Mouse (Mus musculus) Muller cell, postnatal 12 days (primary cell): Measurements from ENCODE around the gene Gmppb.
"Not testable (repeated sequence)": the region's sequence is repeated elsewhere in the genome, so short reads cannot be mapped to it uniquely, and the experiment has no call there.

Experiments
- DNase-seq: peaks from one replicate; pipeline ENCODE4 v3.0.0-alpha.2; 2015; ENCODE audit errors: inconsistent ontology term

Gene Gmppb

DNA sequence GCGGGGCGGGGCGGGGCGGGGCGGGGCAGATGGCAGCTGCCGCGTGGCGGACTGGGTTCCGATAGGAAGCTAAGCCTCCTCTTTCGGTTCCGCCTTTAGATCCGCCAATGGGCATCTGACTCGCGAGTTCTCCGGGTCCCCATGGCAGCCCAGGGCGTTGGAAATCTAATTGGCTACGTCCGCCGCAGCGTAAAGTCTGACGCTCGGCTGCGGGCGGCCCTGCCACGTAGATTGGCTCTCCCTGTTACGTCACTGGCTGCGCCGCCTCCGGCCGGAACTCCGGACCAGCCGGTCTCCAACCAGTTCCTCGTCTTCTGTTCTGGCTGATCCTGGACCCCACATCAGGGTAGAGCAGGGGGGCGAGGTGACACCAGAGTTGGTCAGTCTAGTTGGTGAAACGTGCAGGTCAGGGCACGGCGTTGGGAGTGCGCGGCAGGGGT lies at the start of gene Gmppb:
TSS of gene Gmppb (plus strand) at position 227 of the 440 bp plus-strand sequence.
- DNase-seq: peak; percentile 99

DNA sequence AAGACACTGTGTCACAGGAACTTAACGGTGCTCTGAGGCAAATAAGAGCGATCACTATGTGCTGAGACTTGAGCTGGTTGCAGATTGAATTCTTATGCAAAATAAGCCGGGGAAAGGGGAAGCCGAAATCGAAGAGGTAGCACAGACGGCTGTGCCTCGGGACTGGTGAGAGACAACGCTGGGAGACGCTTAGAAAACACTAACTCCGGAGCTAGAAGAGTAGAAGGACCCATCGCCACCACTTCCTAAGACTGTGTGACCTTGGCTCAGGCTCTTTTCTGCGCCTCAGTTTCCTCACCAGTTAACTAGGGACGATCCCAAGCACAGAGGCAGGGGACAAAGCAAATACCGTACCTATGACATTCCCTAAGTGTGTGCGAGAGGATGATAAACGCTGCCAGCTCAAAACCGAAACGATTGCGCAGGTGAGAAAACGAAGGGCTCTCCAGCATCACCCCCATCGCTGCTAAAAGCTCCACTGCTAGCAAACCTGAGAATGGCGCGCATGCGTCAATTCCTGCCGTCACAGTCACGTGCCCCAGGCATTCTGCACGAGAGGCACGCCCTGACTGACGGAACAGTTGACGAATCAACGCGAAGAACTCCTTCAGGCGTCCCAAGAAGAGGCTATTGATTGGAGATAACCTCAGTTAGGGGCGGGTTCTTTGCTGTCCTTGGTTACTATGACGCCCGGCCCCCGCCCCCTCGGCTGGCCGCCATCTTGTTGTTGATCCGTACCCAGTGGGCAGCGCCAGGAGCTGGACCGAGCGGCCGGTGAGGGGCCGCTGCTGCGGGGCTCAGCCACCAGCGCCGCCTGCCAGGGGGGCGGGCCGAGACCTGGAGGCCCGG lies 46.9 kb upstream of the Gmppb start, which contains the start of gene Ip6k1:
TSS of gene Ip6k1 (plus strand) at position 580 of the 849 bp plus-strand sequence.
- DNase-seq: peak; percentile 99

DNA sequence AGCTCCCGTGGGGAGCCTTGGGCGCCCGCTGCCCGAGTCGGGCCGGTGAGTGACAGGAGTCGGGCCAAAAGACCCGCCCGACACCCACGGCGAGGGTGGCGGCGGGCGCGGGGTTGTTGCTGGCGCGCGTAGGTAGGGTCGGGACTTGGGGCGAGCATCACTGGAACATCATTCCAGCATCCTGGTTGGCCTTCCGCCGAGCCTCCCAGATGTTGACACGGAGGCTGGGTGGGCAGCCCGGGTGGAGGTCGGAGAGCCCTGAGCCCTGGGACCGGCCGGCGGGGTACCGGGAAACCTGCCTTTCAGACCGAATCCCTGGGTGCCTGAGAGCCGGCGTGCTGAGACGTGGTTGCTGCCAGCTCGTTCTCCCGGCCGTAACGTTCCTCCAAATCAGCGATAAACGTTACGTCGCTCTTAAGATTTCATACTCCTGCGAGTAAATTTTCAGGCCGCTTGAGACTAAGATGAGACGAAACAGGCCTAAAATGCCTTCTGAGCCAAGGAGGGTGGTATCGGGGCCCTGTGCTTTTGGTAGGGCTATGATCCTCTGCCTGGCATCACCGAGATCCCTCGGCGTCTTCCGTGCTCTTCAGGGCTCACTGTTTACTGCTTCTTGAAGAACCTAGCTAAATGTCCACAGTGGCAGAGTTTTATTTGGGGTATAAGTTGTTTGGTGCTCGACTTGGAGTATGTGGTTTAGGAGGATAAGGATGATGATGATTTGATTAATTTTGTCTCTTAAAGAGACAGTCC lies 46.1 kb upstream of the Gmppb start:
- DNase-seq: no peak

DNA sequence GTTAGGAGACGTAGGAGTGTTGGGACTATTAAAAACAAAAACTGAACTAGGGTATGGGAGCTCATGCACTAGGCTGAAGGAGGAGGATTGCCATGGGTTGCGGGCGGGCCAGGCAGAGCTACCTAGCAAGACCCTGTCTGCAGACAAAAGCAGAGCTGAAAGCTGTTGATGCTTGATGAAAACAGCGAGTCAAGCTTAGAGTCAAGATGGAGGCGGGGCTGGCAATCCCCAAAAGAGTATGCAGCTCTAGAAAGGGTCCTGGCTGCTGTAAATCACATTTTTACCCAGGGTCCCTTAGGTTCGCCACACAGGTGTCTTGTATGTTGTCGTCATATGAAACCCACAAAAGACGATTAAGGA lies 45.5 kb upstream of the Gmppb start:
- DNase-seq: peak; percentile 8

DNA sequence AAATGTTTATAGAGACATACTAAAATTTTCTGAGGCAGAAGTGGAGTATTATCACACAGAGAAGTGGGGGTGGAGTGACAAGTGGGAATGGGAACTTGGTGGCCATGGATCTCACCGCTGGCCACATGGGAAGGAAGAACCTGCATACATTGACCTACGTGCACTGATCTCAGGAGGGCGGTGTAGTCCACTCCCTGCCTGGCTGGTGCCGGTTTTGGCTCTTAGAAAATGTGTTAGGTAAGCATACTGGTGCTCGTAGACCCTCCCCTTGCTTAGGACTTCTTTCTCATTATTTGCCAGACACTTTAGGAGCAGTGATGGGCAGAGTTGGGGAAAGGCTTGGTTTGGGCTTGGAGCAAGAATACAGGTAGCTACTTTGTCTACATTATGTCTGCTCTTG lies 41.0 kb upstream of the Gmppb start:
- DNase-seq: no peak

DNA sequence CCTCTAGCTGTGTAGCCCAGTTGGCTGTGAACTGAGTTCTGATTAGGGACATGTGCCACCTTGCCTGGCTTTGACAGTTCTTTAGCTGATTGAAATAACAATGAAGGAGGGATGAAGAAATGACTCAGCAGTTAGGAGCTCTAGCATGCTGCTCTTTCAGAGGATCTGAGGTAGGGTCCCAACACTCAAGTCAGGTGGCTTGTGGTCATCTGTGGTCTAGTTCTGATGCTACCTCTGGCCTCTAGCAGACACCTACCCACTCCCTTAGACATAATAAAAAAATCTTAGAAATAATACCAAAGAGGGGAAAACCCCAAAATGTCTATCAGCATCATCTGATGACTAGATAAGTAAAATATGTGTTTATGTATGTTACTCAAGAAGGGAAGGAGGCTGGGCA lies 38.7 kb upstream of the Gmppb start:
- DNase-seq: peak; percentile 11

DNA sequence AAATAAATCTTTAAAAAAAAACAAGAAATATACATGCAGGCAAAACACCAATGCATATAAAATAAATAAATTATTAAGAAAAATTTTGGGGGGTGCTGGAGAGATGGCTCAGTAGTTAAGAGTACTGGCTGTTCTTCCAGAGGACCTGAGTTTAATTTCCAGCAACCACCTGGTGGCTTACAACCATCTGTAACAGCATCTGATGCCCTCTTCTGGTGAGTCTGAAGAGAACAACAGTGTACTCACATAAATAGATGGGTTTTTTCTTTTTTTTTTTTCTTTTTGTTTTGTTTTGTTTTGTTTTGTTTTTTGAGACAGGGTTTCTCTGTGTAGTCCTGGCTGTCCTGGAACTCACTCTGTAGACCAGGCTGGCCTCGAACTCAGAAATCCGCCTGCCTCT lies 35.5 kb upstream of the Gmppb start:
- not testable (repeated sequence) for DNase-seq

DNA sequence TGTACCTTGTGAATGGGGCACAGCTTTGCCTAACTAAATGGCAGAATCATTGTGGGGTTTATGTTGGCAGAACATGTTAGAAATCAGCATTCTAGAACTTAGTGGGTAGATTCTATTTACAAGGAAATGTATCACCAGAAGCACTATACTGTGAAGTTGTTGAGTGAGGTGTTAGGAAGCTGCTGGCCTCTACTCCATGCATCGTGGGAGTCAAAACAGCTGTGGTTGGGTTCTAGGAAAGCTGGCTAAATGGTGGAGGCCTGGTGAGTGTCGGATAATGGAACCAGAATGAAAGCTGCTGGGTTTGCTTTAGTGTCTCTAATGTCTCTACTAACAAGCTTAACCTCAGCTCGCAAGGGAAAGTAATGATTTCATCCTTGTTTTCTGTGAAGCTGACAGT lies 31.9 kb upstream of the Gmppb start:
- no peak for DNase-seq

DNA sequence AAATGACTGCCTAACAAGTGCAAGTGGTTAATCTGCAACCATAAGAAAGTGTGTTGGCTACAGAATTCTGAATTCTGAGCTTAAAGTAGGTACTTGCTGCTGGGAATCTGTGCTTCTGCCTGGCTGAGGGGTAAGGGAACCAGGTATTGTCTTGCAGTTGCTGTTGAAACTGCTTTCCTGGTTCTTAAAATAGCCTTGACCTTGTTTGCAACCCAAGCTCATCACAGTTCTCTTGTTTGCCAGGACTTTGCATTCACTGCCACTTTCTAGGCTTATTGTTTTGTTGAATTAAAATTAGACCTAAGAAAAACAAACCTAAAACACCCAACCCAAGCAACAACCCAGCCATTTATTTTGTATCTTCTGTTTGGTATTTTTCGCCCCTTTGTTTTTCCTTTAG lies 28.3 kb upstream of the Gmppb start:
- no peak for DNase-seq

DNA sequence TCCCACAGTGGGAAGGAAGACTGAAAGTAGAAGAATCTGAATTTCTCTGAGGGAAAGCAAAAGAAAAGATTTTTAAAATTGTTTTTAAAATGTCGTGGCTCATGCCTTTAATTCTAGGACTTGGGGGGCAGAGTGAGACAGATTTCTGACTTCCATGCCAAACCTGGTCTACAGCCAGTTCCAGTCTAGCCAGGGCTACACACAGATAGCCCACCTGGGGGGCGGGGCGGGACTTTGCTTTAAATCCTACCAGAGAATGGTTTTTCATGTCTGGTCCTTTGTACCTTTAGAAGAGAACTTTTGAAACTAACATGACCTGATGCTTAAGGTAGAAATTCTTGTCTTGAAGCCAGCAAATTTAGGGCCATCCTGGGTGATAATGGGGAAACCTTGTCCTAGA lies 25.8 kb upstream of the Gmppb start:
- no peak for DNase-seq

DNA sequence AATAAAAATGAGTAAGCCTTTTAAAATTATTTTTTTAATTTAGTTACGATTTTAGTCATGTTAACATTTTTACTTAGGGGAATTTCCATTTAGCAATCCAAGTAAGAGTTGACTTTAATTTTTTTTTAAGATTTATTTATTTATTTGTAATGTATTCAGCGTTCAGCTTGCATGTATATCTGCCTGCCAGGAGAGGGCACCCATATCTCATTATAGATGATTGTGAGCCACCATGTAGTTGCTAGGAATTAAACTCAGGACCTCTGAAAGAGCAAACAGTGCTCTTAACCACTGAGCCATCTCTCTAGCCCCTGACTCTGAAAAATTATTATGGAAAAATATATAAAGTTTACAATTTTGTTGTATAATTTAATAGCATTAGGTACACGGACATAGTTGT lies 22.5 kb upstream of the Gmppb start:
- no peak for DNase-seq

DNA sequence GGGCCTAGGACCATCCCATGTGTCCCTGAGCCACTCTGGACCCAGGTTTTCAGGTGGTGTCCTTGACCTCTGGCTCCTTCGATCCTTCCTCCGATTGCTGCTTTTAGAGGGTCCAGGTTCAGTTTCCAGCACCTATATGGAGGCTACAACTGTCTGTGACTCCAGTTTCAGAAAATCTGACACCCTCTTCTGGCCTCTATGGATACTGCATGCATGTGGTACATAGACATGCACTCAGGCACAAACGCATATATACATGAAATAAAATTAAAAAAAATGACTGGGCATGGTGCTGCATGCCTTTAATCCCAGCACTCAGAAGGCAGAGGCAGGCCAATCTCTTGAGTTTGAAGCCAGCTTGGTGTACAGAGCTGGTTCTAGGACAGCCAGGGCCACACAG lies 21.2 kb upstream of the Gmppb start:
- DNase-seq: no peak

DNA sequence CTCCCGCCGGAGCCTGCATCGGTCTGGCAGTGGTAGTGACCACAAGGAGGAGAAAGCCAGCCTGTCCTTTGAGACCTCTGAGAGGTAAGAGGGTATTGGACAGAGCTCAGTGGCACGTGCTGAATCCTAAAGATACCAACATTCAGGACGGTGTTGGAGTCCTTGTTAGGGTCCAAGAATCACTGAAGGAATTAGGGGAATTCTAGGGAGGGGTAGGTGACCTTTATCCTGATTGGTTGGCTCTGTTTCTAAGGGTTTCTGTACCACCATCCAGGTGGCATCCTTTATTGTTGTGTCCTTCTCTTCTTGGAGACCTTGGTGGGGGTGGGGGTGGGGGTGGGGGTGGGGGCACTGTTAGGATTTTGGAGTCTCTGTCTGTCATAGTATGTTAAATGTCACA lies 16.9 kb upstream of the Gmppb start:
- DNase-seq: no peak

DNA sequence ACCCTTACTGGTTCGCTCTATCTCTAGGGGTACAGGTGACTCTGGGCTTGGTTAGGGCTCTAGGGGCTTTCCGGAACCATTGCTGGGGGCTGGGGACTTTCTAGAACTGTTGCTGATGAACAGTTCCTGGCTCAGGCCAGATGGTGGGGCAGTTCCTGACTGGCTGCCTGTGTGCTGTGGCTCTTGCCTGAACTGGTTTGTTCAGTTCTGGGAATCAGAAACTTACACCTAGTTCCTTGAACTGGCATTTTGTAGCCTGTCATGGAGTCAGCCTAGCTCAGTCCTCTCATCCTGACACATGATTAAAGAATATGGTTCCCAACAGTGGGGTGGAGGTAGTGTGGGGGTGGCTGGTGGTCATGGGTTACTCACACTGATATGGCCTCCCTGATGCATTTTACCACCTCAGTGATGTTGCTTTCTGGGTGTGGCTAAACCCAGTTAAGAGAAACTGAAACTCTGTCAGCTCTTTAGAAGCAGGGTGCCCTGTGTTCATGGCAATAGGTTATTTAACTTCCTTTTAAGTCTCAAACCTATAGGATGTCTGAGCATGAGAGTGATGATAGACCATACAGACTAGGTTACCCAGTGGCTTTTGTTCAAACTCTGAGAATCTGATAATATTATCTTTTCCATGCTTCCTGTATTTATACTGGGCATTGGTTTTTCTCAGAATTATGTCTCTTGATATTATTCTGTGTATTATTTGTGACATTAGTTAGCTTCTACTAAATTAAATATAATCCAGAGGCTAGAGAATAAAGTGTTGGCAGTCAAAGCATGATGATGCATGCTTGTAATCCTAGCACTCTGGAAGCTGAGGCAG lies 13.5 kb upstream of the Gmppb start:
- no peak for DNase-seq

DNA sequence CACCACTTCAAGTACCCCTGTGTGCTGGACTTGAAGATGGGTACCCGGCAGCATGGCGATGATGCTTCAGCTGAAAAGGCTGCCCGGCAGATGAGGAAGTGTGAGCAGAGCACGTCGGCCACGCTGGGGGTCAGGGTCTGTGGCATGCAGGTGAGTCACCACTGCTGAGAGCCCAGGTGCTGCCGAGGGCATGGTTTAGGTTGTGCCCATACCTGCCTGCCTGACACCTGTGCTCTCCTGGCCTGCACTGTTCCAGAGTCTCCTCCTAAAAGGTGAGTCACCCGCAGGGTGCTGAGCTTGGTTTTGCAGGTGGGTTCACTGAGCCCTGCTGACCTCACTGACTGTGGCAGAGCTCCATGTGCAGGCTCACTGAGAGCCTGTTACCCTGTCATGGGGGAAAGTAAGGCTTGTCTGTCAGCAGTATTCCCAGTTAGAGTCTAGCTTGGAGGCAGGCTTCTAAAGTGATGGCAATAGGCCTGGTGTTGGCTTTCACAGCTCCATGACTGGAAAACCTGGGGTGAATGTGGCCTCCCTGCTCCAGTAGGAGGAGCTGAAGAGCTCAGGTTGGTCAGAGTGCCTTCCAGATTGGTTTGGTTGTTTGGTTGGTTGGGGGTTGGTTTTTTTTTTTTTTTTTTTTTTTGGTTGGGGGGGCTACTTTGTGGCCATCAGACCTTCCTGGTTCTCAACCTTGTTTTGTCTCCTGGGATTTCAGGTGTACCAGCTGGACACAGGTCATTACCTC lies 4.1 kb upstream of the Gmppb start:
- no peak for DNase-seq

DNA sequence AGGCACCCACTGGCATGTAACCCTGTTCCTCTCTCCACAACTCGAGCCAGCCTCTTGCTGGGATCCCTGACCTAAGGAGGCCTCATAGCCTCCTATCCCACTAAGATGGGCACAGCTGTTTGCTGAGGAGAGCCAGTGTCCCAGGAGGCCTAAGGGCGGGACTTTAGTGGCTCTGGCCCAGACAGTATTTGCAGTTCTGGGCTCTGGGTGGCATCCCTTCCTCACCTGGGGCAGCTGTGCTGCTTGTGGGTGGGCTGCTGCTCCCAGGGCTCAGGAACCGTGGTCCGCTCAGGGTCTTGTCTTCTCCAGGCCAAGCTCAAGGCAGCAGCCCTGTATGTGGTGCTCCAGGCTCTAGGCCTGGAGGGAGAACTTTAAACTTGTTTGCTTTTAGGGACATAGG lies 2.5 kb upstream of the Gmppb start:
- DNase-seq: no peak

DNA sequence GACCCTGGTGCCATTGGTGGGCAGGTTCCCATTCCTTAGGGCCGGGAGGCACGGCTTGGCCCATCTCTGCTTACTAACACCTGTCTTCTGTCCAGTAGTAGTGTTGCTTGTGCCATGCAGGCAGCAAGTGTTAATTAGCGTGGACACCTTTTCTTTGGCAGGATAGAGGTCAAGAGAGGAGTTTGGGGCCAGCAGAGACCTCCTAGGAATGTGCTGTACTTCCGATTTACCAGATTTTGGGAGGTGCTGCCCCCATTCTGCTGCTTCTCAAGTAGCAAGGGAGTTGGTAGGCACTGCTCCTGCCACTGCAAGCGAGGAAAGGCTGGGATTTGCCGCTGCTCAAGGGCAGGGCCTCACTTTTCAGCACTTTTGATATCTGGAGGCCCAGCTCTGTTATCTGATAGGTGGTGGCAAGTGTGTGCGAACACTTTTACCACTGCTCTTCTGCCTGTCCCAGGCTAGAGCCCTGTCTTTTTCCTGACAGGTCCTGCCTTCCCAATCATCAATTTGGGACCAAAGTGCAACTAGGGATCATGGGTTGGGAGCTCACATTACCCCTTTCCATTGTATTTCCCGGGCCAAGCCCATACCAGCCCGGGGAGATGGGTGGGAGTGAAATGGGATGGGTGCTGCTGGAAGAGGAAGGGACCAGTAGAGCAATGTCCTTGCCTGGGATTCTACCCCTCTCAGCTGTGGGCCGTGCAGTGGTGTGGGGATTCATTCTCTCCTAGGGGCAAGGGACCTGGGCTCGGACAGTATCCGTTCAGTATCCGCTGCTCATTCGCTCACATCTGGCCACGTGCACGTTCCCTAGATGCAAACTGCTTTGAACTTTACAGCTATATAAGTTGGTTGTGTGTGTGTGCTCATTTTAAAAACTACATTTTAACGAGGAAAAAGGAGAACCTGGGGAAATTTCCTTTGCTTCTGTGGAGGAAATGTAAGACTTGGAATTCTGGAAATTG lies 1.2 kb upstream of the Gmppb start:
- DNase-seq: no peak

DNA sequence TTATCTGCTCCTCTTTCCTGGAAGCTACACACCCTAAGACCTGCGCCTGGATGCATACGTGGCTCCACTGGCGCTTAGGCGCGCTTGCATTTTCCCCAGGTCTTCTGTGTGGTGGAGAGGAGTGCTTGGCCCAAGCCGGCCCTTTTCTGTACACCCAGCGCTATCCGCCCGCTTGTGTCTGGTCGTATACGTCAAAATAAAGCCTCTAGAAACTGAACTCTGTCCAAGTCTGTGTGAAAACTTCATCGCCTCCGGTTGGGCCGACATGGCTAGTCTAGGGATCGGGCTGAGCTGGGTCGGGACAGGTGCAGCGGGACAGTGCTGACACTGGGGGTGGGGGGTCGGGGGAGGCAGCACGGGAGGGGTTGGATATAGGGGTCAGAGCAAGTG lies 481 bp upstream of the Gmppb start:
- no peak for DNase-seq

DNA sequence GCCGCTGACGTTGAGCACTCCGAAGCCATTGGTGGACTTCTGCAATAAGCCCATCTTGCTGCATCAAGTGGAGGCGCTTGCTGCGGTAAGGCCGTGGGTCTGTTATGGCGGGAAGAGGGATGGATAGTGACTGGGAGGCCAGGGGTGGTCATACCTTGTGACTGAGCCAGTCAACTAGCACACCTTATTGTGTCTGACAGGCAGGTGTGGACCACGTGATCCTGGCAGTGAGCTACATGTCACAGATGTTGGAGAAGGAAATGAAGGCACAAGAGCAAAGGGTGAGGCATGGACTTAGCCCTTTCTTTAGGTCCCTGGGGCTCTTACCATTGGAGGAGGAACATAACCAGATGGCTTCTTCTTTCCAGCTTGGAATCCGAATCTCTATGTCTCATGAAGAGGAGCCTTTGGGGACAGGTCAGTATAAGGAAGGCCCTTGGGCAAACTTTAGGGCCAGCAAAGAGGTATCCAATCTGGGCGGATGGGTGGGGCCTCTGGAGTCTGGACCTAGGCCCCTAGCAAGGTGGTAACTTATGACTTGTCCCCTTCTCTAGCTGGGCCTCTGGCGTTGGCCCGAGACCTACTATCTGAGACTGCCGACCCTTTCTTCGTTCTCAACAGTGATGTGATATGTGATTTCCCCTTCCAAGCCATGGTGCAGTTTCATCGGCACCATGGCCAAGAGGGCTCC lies 664 bp downstream of the Gmppb start:
- no peak for DNase-seq
